Mouse (Mus musculus): ENCODE results near the gene Mamstr. TPM values are rescaled to one million over a fixed set of nuclear protein-coding genes. Genes with fewer than 3 reads are reported as not detected.

The Mamstr gene
- polyA plus RNA-seq, 1 experiment = 0.48 TPM

DNA sequence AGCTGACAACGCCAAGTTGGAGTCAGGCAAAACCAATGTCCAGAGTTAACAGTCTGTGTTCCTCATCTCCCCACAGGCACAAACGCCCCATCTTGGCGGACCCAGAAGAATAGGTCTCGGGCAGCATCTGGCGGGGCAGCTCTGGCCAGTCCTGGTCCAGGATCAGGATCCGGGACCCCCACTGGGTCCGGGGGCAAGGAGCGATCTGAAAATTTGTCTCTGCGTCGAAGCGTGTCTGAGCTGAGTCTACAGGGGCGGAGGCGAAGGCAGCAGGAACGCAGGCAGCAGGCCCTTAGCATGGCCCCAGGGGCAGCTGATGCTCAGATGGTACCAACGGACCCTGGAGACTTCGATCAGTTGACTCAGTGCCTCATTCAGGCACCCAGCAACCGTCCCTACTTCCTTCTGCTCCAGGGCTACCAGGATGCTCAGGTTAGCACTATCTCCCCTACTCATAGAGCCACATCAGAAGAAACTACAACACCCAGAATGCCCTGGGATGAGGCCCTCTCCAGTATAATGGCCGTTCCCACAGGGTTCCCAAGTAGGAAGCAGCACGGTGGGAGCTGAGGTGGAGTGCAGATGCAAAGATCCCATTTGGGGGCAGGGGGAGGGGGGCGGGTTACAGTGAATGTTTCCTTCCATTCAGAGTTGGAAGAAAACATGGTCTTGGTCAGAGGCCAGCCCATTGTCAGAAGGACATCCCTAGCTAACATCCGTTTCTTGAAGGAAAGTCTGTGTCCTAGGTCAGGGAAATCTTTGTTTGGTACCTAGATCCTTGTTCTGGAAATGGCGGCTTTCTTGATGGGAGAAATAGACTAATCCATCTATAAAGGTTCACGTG, 9.5 kb upstream of the Mamstr start:
- H3K79me3 ChIP-seq (ENCODE audit: low read depth) = no peaks in the 10 kb centered on the region
- H3K79me2 ChIP-seq (ENCODE audit: control insufficient read depth, insufficient read depth) = no peaks in the 10 kb centered on the region
- H3K36me3 ChIP-seq (ENCODE audit: control insufficient read depth, insufficient read depth) = no peaks in the 10 kb centered on the region
- H3K4me3 ChIP-seq (ENCODE audit: insufficient read depth, poor library complexity, severe bottlenecking) = no peak overlapping the region
- no peaks in the 10 kb centered on the region for H3K27me3 ChIP-seq (ENCODE audit: control insufficient read depth, insufficient read depth, insufficient read length)
- TF ChIP-seq MAX (IDR thresholded peaks at IDR 0.05) = no peak
- no peak for TF ChIP-seq USF1 (IDR thresholded peaks at IDR 0.05; ENCODE audit: low read depth)
- no peak for TF ChIP-seq MYOG (IDR thresholded peaks at IDR 0.05; ENCODE audit: control insufficient read depth, extremely low read depth, insufficient read length)
- TF ChIP-seq FOSL1 (IDR thresholded peaks at IDR 0.05; ENCODE audit: insufficient read depth, low read length, poor library complexity, severe bottlenecking) = no peak
- TF ChIP-seq MYOD1 (IDR thresholded peaks at IDR 0.05; ENCODE audit: control insufficient read depth, insufficient read length, low read depth) = no peak
- no peak for TF ChIP-seq CEBPB (IDR thresholded peaks at IDR 0.05; ENCODE audit: low read depth)
- TF ChIP-seq CTCF (IDR thresholded peaks at IDR 0.05; ENCODE audit: control insufficient read depth, insufficient read depth, insufficient read length) = no peak
- no peak overlapping the region for H3ac ChIP-seq (ENCODE audit: control insufficient read depth, insufficient read length, low read depth)

DNA sequence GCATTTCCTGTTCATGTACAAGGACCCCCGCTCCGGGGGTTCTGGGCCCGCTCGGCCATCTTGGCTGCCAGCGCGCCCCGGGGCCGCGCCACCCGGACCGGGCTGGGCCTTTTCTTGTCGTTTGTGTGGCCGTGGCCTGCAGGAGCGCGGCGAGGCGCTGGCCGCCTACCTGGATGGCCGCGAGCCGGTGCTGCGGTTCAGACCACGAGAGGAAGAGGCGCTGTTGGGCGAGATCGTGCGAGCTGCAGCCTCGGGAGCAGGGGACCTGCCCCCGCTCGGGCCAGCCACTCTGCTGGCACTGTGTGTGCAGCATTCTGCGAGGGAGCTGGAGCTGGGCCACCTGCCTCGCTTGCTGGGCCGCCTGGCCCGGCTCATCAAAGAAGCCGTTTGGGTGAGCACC, 7.3 kb upstream of the Mamstr start:
- TF ChIP-seq MYOD1 (IDR thresholded peaks at IDR 0.05; ENCODE audit: control insufficient read depth, insufficient read length, low read depth) (no peak), FOSL1 (IDR thresholded peaks at IDR 0.05; ENCODE audit: insufficient read depth, low read length, poor library complexity, severe bottlenecking) (no peak), CTCF (IDR thresholded peaks at IDR 0.05; ENCODE audit: control insufficient read depth, insufficient read depth, insufficient read length) (no peak), USF1 (IDR thresholded peaks at IDR 0.05; ENCODE audit: low read depth) (no peak), CEBPB (IDR thresholded peaks at IDR 0.05; ENCODE audit: low read depth) (no peak), MYOG (IDR thresholded peaks at IDR 0.05; ENCODE audit: control insufficient read depth, extremely low read depth, insufficient read length) (no peak), MAX (IDR thresholded peaks at IDR 0.05) (no peak)
- H3ac ChIP-seq (ENCODE audit: control insufficient read depth, insufficient read length, low read depth) = no peak overlapping the region
- H3K79me3 ChIP-seq (ENCODE audit: low read depth) = no peaks in the 10 kb centered on the region
- H3K4me3 ChIP-seq (ENCODE audit: insufficient read depth, poor library complexity, severe bottlenecking) = no peak overlapping the region
- H3K79me2 ChIP-seq (ENCODE audit: control insufficient read depth, insufficient read depth) = no peaks in the 10 kb centered on the region
- H3K27me3 ChIP-seq (ENCODE audit: control insufficient read depth, insufficient read depth, insufficient read length) = no peaks in the 10 kb centered on the region
- no peaks in the 10 kb centered on the region for H3K36me3 ChIP-seq (ENCODE audit: control insufficient read depth, insufficient read depth)

DNA sequence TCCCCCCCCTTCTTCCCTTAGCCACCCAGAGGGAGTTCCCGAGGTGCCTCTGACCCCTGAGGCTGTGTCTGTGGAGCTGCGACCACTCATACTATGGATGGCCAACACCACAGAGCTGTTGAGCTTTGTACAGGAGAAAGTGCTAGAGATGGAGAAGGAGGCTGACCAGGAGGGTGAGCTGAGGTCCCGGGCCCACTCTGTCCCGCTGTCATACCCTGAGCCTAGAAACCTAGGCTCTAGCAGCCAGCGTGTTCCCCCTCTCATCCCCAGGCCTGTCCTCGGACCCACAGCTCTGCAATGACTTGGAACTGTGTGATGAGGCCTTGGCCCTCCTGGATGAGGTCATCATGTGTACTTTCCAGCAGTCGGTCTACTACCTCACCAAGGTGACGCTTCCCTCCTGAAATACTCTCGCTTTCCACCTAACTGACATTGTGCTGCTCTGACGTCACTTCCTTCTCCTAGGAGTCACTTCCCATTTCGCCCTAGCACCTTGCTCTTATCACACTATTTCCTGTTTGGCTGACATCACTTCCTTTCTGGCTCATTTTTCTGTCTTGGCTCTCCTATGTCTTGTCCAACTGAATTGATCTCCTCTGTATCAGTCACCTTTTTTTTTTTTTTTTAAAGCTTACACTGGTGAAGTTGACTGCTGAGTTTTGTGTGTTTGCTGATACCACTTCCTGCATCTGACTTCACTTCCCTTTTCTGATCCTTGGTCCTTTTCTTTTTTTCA, 4.7 kb upstream of the Mamstr start:
- Histone ChIP-seq H3K79me3 (ENCODE audit: low read depth) (no peaks in the 10 kb centered on the region), H3K79me2 (ENCODE audit: control insufficient read depth, insufficient read depth) (no peaks in the 10 kb centered on the region), H3K4me3 (ENCODE audit: insufficient read depth, poor library complexity, severe bottlenecking) (no peak overlapping the region), H3ac (ENCODE audit: control insufficient read depth, insufficient read length, low read depth) (no peak overlapping the region), H3K27me3 (ENCODE audit: control insufficient read depth, insufficient read depth, insufficient read length) (no peaks in the 10 kb centered on the region), H3K36me3 (ENCODE audit: control insufficient read depth, insufficient read depth) (no peaks in the 10 kb centered on the region)
- TF ChIP-seq FOSL1 (IDR thresholded peaks at IDR 0.05; ENCODE audit: insufficient read depth, low read length, poor library complexity, severe bottlenecking) = no peak
- no peak for TF ChIP-seq MYOG (IDR thresholded peaks at IDR 0.05; ENCODE audit: control insufficient read depth, extremely low read depth, insufficient read length)
- no peak for TF ChIP-seq CEBPB (IDR thresholded peaks at IDR 0.05; ENCODE audit: low read depth)
- TF ChIP-seq MYOD1 (IDR thresholded peaks at IDR 0.05; ENCODE audit: control insufficient read depth, insufficient read length, low read depth) = no peak
- no peak for TF ChIP-seq USF1 (IDR thresholded peaks at IDR 0.05; ENCODE audit: low read depth)
- no peak for TF ChIP-seq CTCF (IDR thresholded peaks at IDR 0.05; ENCODE audit: control insufficient read depth, insufficient read depth, insufficient read length)
- TF ChIP-seq MAX (IDR thresholded peaks at IDR 0.05) = no peak

DNA sequence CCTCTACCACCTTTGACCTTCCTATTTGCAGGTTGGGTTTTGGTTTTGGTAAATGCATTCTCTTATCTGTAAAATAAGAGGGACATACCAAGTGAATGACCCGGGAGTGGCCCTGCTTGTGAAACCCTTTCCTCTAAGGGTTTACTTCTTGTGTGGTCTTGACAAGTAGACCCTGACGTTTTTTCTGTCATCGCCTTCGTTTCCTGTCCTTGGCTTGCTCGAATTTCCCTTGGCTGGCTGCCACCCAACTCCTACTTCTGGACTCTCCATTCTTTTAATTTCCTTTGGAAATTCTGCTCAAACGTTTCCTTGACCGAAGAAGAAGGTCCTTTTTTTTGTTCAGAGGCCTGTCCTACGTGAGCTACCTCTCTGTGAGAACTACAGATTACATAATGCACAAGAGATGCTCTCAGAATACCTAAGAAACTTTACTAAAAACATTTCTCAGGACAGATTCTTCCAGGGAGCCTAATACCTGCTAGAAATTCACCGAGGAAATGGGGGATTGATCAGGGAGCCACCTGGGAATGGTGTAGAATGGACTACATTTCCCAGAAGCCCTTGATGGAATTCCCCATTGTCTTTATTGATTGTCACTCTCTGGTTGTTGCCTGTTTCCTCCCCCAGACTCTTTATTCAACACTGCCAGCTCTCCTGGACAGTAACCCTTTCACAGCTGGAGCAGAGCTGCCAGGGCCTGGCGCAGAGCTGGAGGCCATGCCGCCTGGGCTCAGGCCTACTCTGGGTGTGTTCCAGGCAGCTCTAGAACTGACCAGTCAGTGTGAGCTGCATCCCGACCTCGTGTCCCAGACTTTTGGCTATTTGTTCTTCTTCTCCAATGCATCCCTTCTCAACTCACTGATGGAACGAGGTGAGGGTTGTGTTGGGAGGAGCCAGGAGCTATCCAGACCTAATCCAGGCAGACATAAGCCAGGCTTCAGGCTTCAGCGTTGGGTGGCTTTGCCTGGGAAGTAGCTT, 3.8 kb upstream of the Mamstr start:
- H3K79me2 ChIP-seq (ENCODE audit: control insufficient read depth, insufficient read depth) = no peaks in the 10 kb centered on the region
- no peak overlapping the region for H3K4me3 ChIP-seq (ENCODE audit: insufficient read depth, poor library complexity, severe bottlenecking)
- TF ChIP-seq MYOG (IDR thresholded peaks at IDR 0.05; ENCODE audit: control insufficient read depth, extremely low read depth, insufficient read length) = no peak
- no peaks in the 10 kb centered on the region for H3K79me3 ChIP-seq (ENCODE audit: low read depth)
- no peaks in the 10 kb centered on the region for H3K27me3 ChIP-seq (ENCODE audit: control insufficient read depth, insufficient read depth, insufficient read length)
- H3K36me3 ChIP-seq (ENCODE audit: control insufficient read depth, insufficient read depth) = no peaks in the 10 kb centered on the region
- no peak overlapping the region for H3ac ChIP-seq (ENCODE audit: control insufficient read depth, insufficient read length, low read depth)

DNA sequence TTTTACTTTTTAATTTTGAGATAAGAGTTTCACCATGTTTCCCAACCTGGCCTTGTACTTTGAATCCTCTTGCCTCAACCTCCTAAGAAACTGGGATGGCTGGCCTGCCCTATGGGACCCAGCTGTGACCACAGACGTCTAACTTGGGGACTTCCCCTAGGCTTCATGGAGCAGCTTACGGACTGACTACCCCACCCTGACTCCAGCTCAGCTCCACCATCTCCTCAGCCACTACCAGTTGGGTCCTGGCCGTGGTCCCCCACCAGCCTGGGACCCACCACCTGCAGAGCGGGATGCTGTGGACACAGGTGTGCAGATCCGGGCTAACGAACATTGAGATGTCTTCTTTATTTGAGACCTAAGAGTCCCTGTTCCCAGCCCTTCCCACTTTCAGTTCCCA, 2.1 kb upstream of the Mamstr start:
- TF ChIP-seq MYOD1 (IDR thresholded peaks at IDR 0.05; ENCODE audit: control insufficient read depth, insufficient read length, low read depth) = no peak
- TF ChIP-seq USF1 (IDR thresholded peaks at IDR 0.05; ENCODE audit: low read depth) = no peak
- TF ChIP-seq MYOG (IDR thresholded peaks at IDR 0.05; ENCODE audit: control insufficient read depth, extremely low read depth, insufficient read length) = no peak
- TF ChIP-seq FOSL1 (IDR thresholded peaks at IDR 0.05; ENCODE audit: insufficient read depth, low read length, poor library complexity, severe bottlenecking) = no peak
- TF ChIP-seq CEBPB (IDR thresholded peaks at IDR 0.05; ENCODE audit: low read depth) = no peak
- TF ChIP-seq MAX (IDR thresholded peaks at IDR 0.05) = no peak
- no peak for TF ChIP-seq CTCF (IDR thresholded peaks at IDR 0.05; ENCODE audit: control insufficient read depth, insufficient read depth, insufficient read length)

More for the DNA sequence above, 2.1 kb upstream of the Mamstr start:
- H3K36me3 ChIP-seq (ENCODE audit: control insufficient read depth, insufficient read depth) = no peaks in the 10 kb centered on the region
- no peak overlapping the region for H3K4me3 ChIP-seq (ENCODE audit: insufficient read depth, poor library complexity, severe bottlenecking)
- H3K27me3 ChIP-seq (ENCODE audit: control insufficient read depth, insufficient read depth, insufficient read length) = no peaks in the 10 kb centered on the region
- H3K79me3 ChIP-seq (ENCODE audit: low read depth) = no peaks in the 10 kb centered on the region
- no peaks in the 10 kb centered on the region for H3K79me2 ChIP-seq (ENCODE audit: control insufficient read depth, insufficient read depth)
- H3ac ChIP-seq (ENCODE audit: control insufficient read depth, insufficient read length, low read depth) = no peak overlapping the region
